Mouse (Mus musculus) testis, adult 2 months (tissue): ENCODE measurements at regions not wholly inside any gene's neighbourhood (a gene's known extent, or its start where the extent isn't known, plus 50 kb on each side); places are given as distances from the start of the nearest gene placed in this dataset.

Experiments used
- CTCF ChIP-seq: fragments of 200-500 bp; IDR thresholded peaks from 2 replicates; pipeline ENCODE4 v1.5.1; 2012; ENCODE audit warnings: low read depth, mild to moderate bottlenecking, inconsistent platforms, low read length, moderate library complexity; ENCODE audit not compliant: control insufficient read depth, insufficient read depth, insufficient replicate concordance
- POLR2A ChIP-seq: fragments of 200-500 bp; IDR thresholded peaks from 2 replicates; pipeline ENCODE4 v1.6.1; 2012; ENCODE audit warnings: low read depth, mild to moderate bottlenecking, inconsistent platforms, low read length, moderate library complexity; ENCODE audit not compliant: control insufficient read depth

DNA sequence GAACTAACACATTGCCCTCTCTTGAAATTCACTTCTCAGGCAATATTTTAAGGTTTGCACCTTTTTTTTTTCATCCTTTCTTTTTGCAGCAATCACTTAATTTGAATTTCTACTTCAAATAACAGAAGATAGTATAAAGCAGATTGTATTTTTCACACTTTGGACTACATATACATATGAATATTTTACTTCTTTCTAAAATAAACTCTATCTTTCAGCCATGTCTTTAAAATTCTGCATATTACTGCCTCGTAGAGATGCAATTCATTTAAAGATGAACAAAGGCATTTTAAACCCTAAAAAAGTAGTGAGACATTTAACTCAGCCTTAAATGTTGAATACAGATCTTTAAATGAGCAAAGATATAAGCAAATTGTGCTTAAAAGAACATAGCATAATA is 739.1 kb upstream of the Cdh10 start:
- TF ChIP-seq POLR2A (no peak), CTCF (no peak)
